Mouse (Mus musculus) neural tube, embryonic 15.5 days (tissue): ENCODE measurements around the gene Wasl. TPM values are rescaled to one million over a fixed set of nuclear protein-coding genes. Genes with fewer than 3 reads are reported as not detected.

Source experiments
- ATAC-seq: fragments of 200-750 bp; cut with Nextera tagmentation; 2 replicates; pipeline ENCODE4 v1.8.0; 2017; ENCODE audit warnings: mild to moderate bottlenecking, moderate TSS enrichment, moderate library complexity; ENCODE audit not compliant: low FRiP score
- H3K27ac ChIP-seq: fragments of 300-500 bp; sonication (generic); replicated peaks from 2 replicates; pipeline ENCODE4 v1.5.1; 2015; ENCODE audit warnings: mild to moderate bottlenecking, inconsistent platforms
- H3K27me3 ChIP-seq: fragments of 300-500 bp; sonication (generic); replicated peaks from 2 replicates; pipeline ENCODE4 v1.6.1; 2015; ENCODE audit warnings: inconsistent platforms
- H3K36me3 ChIP-seq: fragments of 300-500 bp; sonication (generic); 2 replicates; pipeline ENCODE4 v1.6.1; 2015; ENCODE audit warnings: inconsistent platforms
- H3K4me1 ChIP-seq: fragments of 300-500 bp; sonication (generic); 2 replicates; pipeline ENCODE4 v1.6.1; 2015; ENCODE audit warnings: inconsistent platforms
- H3K4me2 ChIP-seq: fragments of 300-500 bp; sonication (generic); 2 replicates; pipeline ENCODE4 v1.6.1; 2015; ENCODE audit warnings: inconsistent platforms, mild to moderate bottlenecking, moderate library complexity
- H3K4me3 ChIP-seq: fragments of 300-500 bp; sonication (generic); replicated peaks from 2 replicates; pipeline ENCODE4 v1.5.1; 2015; ENCODE audit warnings: mild to moderate bottlenecking, inconsistent platforms
- H3K9ac ChIP-seq: fragments of 300-500 bp; sonication (generic); replicated peaks from 2 replicates; pipeline ENCODE4 v1.6.1; 2015; ENCODE audit warnings: mild to moderate bottlenecking, inconsistent platforms
- H3K9me3 ChIP-seq: fragments of 300-500 bp; sonication (generic); replicated peaks from 2 replicates; pipeline ENCODE4 v1.6.1; 2016; ENCODE audit warnings: inconsistent platforms
- WGBS: fragments of 180-500 bp; shearing (Covaris S2); methylation state at CpG from one replicate; pipeline ENCODE4 v1.1.7; 2015; ENCODE audit warnings: mixed read lengths; 5-methylcytosine and 5-hydroxymethylcytosine counted together
- polyA plus RNA-seq: library from polyadenylated mRNA; unstranded; fragments of >200 nt; fragmentation: Nextera tagmentation; extraction: Ambion mirVana; gene quantifications from 2 replicates; pipeline ENCODE4 v1.2.1, GENCODE M21; 2015

Wasl gene
- 60.5 and 62.4 TPM in 2 replicates for polyA plus RNA-seq

- no peaks in the 10 kb centered on the region for H3K36me3 ChIP-seq
- H3K27ac ChIP-seq, result peak within 1 kb of the TSS; percentile 97
- under 1% methylated on average over 63 of the region's 63 CpGs for WGBS
- peak within 1 kb of the TSS; percentile 93 for H3K9ac ChIP-seq
- ATAC-seq, result peak; percentile 99
- peak within 1 kb of the TSS; percentile 95 for H3K4me3 ChIP-seq
- peaks cover 16% of the 10 kb centered on the region for H3K4me1 ChIP-seq
- no peaks in the 10 kb centered on the region for H3K27me3 ChIP-seq
- H3K4me2 ChIP-seq, result peak within 1 kb of the TSS; percentile 90
- H3K9me3 ChIP-seq, result no peaks in the 10 kb centered on the region
Observed at GRCm38 (mm10) chr6:24664867-24665458, at the start of gene Wasl. Wasl (minus strand) TSS chr6:24665009.

- H3K27me3 ChIP-seq, result no peaks in the 10 kb centered on the region
- no peak overlapping the region for H3K4me3 ChIP-seq
- no peak overlapping the region for H3K9ac ChIP-seq
- H3K9me3 ChIP-seq, result no peaks in the 10 kb centered on the region
- no peak overlapping the region for H3K27ac ChIP-seq
- ATAC-seq, result no peak
- no peaks in the 10 kb centered on the region for H3K4me1 ChIP-seq
- no peak overlapping the region for H3K4me2 ChIP-seq
- WGBS, result 81% methylated on average over 2 of the region's 2 CpGs
- no peaks in the 10 kb centered on the region for H3K36me3 ChIP-seq
Observed at GRCm38 (mm10) chr6:24707499-24707898, 42.7 kb upstream of the Wasl start.

- Histone ChIP-seq H3K27me3 (no peaks in the 10 kb centered on the region), H3K9me3 (no peaks in the 10 kb centered on the region), H3K4me3 (no peak overlapping the region), H3K9ac (no peak overlapping the region), H3K36me3 (no peaks in the 10 kb centered on the region), H3K4me2 (no peak overlapping the region), H3K27ac (no peak overlapping the region), H3K4me1 (no peaks in the 10 kb centered on the region)
- WGBS, result 92% methylated on average over 5 of the region's 5 CpGs
- no peak for ATAC-seq
Observed at GRCm38 (mm10) chr6:24707090-24707489, 42.3 kb upstream of the Wasl start.

- H3K4me1 ChIP-seq, result no peaks in the 10 kb centered on the region
- no peaks in the 10 kb centered on the region for H3K27me3 ChIP-seq
- H3K36me3 ChIP-seq, result no peaks in the 10 kb centered on the region
- H3K27ac ChIP-seq, result no peak overlapping the region
- H3K4me2 ChIP-seq, result no peak overlapping the region
- WGBS, result 95% methylated on average over 5 of the region's 5 CpGs
- no peaks in the 10 kb centered on the region for H3K9me3 ChIP-seq
- ATAC-seq, result no peak
- no peak overlapping the region for H3K4me3 ChIP-seq
- H3K9ac ChIP-seq, result no peak overlapping the region
Observed at GRCm38 (mm10) chr6:24697216-24697615, 32.4 kb upstream of the Wasl start.

- H3K27me3 ChIP-seq, result no peaks in the 10 kb centered on the region
- 90% methylated on average over 4 of the region's 4 CpGs for WGBS
Observed at GRCm38 (mm10) chr6:24696117-24696516, 31.3 kb upstream of the Wasl start.

GRCm38 (mm10) chr6:24694455-24695410 is 29.9 kb upstream of the Wasl start:
- Histone ChIP-seq H3K4me1 (no peaks in the 10 kb centered on the region), H3K27me3 (no peaks in the 10 kb centered on the region), H3K9ac (no peak overlapping the region), H3K4me2 (no peak overlapping the region), H3K9me3 (no peaks in the 10 kb centered on the region), H3K36me3 (no peaks in the 10 kb centered on the region), H3K27ac (no peak overlapping the region), H3K4me3 (no peak overlapping the region)
- ATAC-seq, result no peak
- WGBS, result 87% methylated on average over 11 of the region's 11 CpGs

More at GRCm38 (mm10) chr6:24696117-24696516, 31.3 kb upstream of the Wasl start:
- no peaks in the 10 kb centered on the region for H3K9me3 ChIP-seq
- H3K4me3 ChIP-seq, result no peak overlapping the region
- no peaks in the 10 kb centered on the region for H3K36me3 ChIP-seq
- no peak overlapping the region for H3K4me2 ChIP-seq
- H3K4me1 ChIP-seq, result no peaks in the 10 kb centered on the region
- H3K9ac ChIP-seq, result no peak overlapping the region
- no peak overlapping the region for H3K27ac ChIP-seq
- no peak for ATAC-seq

DNA sequence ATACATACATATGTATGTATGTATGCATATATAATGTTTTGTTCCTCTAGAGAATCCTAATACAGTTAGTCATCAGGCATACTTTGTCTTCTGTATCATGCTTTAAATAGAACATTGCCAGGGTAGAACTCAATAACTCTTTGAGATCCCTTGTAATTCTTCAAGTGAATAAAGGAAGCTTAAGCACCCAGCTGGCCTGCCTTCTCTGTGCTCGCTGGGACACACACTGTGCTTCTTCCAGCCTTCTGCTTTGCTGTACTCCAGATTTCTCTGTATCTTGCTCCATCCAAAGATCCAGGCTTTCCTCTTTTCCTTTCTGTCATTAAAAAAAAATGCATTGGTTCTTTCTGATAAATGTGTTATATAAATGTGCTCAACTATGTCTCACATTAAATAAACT is 23.1 kb upstream of the Wasl start:
- Histone ChIP-seq H3K9ac (no peak overlapping the region), H3K36me3 (no peaks in the 10 kb centered on the region), H3K9me3 (no peaks in the 10 kb centered on the region), H3K4me1 (no peaks in the 10 kb centered on the region), H3K27me3 (no peaks in the 10 kb centered on the region), H3K27ac (no peak overlapping the region), H3K4me2 (no peak overlapping the region), H3K4me3 (no peak overlapping the region)
- ATAC-seq, result no peak
- WGBS, result 36% methylated on average over 1 of the region's 1 CpGs

- no peak overlapping the region for H3K9ac ChIP-seq
- H3K4me1 ChIP-seq, result no peaks in the 10 kb centered on the region
- 96% methylated on average over 3 of the region's 3 CpGs for WGBS
- no peak overlapping the region for H3K4me3 ChIP-seq
- H3K36me3 ChIP-seq, result no peaks in the 10 kb centered on the region
- H3K9me3 ChIP-seq, result no peaks in the 10 kb centered on the region
- H3K4me2 ChIP-seq, result no peak overlapping the region
- H3K27me3 ChIP-seq, result no peaks in the 10 kb centered on the region
- ATAC-seq, result no peak
- no peak overlapping the region for H3K27ac ChIP-seq
Observed at GRCm38 (mm10) chr6:24683113-24683512, 18.3 kb upstream of the Wasl start.

DNA sequence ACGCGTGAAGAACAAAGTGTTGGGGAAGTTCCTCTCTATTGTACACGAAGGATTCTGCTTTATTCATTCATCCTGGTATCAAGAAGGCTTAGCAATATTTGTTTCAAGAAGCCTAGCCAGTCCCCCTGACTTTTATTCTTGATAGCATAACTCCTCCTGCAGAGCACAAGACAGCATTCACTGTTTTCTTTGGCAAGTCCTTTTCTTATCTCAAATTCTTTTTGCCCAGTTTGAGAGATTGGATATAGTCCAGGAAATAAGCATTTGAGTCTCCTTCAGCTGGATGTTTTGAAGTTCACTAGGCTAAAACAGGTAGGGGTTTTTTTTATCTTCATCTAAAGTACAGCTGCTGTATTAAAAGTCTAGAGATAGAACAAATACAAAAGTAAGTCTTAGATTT is 3.0 kb upstream of the Wasl start:
- Histone ChIP-seq H3K4me1 (peaks cover 7% of the 10 kb centered on the region), H3K27me3 (no peaks in the 10 kb centered on the region), H3K9ac (no peak overlapping the region), H3K9me3 (no peaks in the 10 kb centered on the region), H3K4me2 (no peak overlapping the region), H3K4me3 (no peak overlapping the region), H3K36me3 (no peaks in the 10 kb centered on the region), H3K27ac (no peak overlapping the region)
- WGBS, result 77% methylated on average over 3 of the region's 3 CpGs
- no peak for ATAC-seq

DNA sequence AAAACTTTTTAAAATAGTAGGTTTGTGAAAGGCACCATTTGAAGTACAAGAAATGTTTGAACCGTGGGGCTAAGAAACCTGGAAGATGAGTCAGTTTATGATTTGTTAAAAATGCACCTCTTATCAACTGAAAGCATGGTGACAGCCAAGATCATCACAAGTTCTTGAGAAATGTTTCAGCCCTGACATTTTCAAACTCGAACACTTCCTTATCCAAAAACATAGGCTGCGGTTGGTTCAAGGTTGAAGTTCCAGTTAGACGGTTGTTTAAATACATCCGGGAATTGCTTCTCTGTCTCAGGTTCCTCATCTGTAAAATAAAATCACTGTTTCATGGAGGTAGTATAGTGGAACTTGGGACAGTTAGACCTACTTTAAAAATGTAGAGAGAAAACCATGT is 1.4 kb upstream of the Wasl start:
- no peak for ATAC-seq
- no peaks in the 10 kb centered on the region for H3K36me3 ChIP-seq
- H3K9ac ChIP-seq, result no peak overlapping the region
- H3K9me3 ChIP-seq, result no peaks in the 10 kb centered on the region
- H3K27ac ChIP-seq, result no peak overlapping the region
- H3K4me2 ChIP-seq, result no peak overlapping the region
- peaks cover 16% of the 10 kb centered on the region for H3K4me1 ChIP-seq
- no peak overlapping the region for H3K4me3 ChIP-seq
- WGBS, result 91% methylated on average over 5 of the region's 5 CpGs
- H3K27me3 ChIP-seq, result no peaks in the 10 kb centered on the region

DNA sequence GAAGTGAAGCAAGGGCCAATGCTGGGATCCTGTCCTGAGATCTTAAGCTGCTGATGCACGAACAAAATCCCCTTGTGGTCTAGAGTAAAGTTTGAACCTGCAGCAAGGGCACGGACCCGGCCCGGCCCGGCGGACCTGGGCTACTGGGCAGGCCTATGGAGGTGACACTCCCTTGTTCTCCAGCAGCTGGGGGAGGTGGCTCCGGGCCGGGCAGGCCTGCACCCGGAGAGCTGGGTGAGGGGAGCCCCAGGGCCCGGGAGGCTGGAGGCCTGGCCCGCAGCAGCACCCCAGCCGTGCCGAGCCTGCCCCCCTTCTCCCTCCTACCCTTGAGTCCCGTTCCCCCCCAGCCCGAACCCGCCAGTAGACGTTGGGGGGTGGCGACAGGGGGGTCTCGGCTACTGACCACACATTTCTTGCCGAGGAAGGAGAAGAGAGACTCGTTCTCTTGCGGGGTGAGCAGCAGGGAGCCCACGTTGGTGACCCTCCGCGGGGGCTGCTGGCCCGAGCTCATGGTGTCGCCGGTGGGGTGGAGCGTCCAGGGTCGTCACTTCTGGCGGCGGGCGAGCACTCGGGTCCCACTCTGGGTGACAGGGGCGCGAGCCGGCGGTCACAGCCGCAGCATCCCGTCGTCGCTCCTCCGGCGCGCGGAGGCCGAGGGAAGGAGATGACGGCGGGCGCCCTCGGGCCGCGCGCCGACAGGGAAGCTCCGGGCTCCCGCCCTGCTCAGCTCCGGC is 509 bp downstream of the Wasl start:
- Histone ChIP-seq H3K27me3 (no peaks in the 10 kb centered on the region), H3K9me3 (no peaks in the 10 kb centered on the region), H3K4me2 (peak overlapping the region; percentile 90), H3K9ac (peak overlapping the region; percentile 93), H3K4me1 (peaks cover 16% of the 10 kb centered on the region), H3K27ac (peak overlapping the region; percentile 97), H3K36me3 (no peaks in the 10 kb centered on the region), H3K4me3 (peak overlapping the region; percentile 95)
- peak; percentile 54 for ATAC-seq
- WGBS, result under 1% methylated on average over 55 of the region's 58 CpGs
